Comparison of ENCODE assay signal across 1 mouse cellular context in genomic region chr11:101454702-101455101, GRCm38 (mm10).
TF ChIP-seq lines count a peak whose summit lies in the region.

No protein-coding gene starts in this region.

TF ChIP-seq in CH12.LX, 34 proteins besides CTCF, POLR2A, EP300 and RAD21:
- TF ChIP-seq ELF1 (IDR thresholded peaks at IDR 0.05; ENCODE audit: low read depth, low read length) (no peak), ZKSCAN1 (IDR thresholded peaks at IDR 0.05; ENCODE audit: borderline replicate concordance, low read depth, low read length) (no peak), SMC3 (IDR thresholded peaks at IDR 0.05; ENCODE audit: low read depth, low read length) (no peak), ZMIZ1 (IDR thresholded peaks at IDR 0.05; ENCODE audit: low read depth, low read length) (no peak), ZNF384 (IDR thresholded peaks at IDR 0.05; ENCODE audit: low read depth, low read length) (no peak), RCOR1 (conservative IDR thresholded peaks at IDR 0.05; ENCODE audit: low read depth, low read length) (no peak), TCF12 (IDR thresholded peaks at IDR 0.05; ENCODE audit: low read depth, low read length) (no peak), JUN (IDR thresholded peaks at IDR 0.05; ENCODE audit: insufficient read depth, low read depth, low read length) (no peak), ZC3H11A (IDR thresholded peaks at IDR 0.05; ENCODE audit: low read depth, low read length) (no peak), POLR2AphosphoS2 (IDR thresholded peaks at IDR 0.05; ENCODE audit: low read depth, low read length) (no peak), IRF4 (IDR thresholded peaks at IDR 0.05; ENCODE audit: low read depth, low read length) (no peak), USF2 (conservative IDR thresholded peaks at IDR 0.05; ENCODE audit: low read depth, low read length) (no peak), E2F4 (IDR thresholded peaks at IDR 0.05; ENCODE audit: insufficient replicate concordance, low read depth, low read length) (no peak), TBP (conservative IDR thresholded peaks at IDR 0.05; ENCODE audit: low read depth, low read length) (no peak), NRF1 (IDR thresholded peaks at IDR 0.05; ENCODE audit: low read depth, low read length) (no peak), CHD1 (IDR thresholded peaks at IDR 0.05; ENCODE audit: low read depth, low read length) (no peak), MAFK (IDR thresholded peaks at IDR 0.05; ENCODE audit: insufficient replicate concordance, low read length) (no peak), NELFE (IDR thresholded peaks at IDR 0.05; ENCODE audit: low read depth, low read length) (no peak), KAT2A (IDR thresholded peaks at IDR 0.05; ENCODE audit: insufficient replicate concordance, low read length) (no peak)
